Mouse (Mus musculus) olfactory bulb, adult 2 months (tissue): ENCODE data around the gene Cngb1.

ENCODE experiments used
- CTCF ChIP-seq: fragments of 200-500 bp; IDR thresholded peaks from 2 replicates; pipeline ENCODE4 v1.5.1; 2012; ENCODE audit warnings: low read depth, mild to moderate bottlenecking, low read length, moderate library complexity; ENCODE audit not compliant: insufficient read depth
- POLR2A ChIP-seq: fragments of 200-500 bp; IDR thresholded peaks from 2 replicates; pipeline ENCODE4 v1.6.1; 2012; ENCODE audit warnings: mild to moderate bottlenecking, low read depth, low read length, moderate library complexity; ENCODE audit not compliant: insufficient read depth

DNA sequence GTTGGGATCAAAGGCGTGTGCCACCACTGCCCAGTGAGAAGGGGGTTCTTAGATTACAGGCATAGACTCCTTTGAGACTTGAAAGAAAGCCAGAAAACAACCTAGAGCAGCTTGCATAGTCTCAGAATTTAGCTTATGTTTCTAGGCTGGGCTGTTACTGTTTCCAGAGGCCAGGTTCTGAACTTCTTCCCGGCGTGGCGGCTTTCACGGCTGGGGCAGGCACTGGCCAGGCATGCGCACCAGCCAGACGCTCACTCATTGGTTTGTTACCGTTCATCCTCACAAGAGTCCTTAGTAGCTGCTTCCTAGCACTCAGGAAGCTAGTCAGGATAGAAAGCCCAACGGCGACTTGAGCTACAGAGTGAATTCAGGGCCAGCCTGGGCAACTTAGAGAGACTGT lies 50.8 kb downstream of the Cngb1 start:
- TF ChIP-seq CTCF, result no peak
- TF ChIP-seq POLR2A, result no peak
